21 mouse cellular contexts compared by ENCODE assay signal in the genomic region with DNA sequence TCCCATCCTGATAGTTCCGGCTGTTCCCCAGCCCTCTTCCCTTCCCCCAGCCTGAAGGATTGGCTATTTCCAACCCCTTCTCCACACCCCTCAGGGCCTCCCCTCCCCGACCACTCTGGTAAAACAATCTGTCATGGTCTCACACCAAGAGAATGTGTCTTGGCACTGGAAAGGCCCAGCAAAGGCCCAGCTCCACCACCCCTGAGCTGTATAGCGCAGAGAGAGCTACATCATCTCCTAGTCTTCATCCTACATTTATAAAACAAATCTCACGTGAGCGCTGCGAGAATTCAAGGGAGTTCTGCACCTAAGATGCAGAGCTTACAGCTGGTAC. TPM values are rescaled to one million over a fixed set of nuclear protein-coding genes. Genes with fewer than 3 reads are reported as not detected.
DNase-seq lines count a peak whose midpoint lies in the region; ATAC-seq and TF ChIP-seq lines count a peak whose summit lies in the region.
"Had no signal": no experiment of that assay in that cellular context is flagged by ENCODE, and none has a peak within 500 bp of the region (broad histone marks: within the 10 kb centered on the region; RNA-seq: fewer than 3 reads in every experiment).

No protein-coding gene starts in this region.

- no peaks in the 10 kb centered on the region for H3K9me3 ChIP-seq in embryonic facial prominence, embryonic 11.5 days (replicated peaks; ENCODE audit: control insufficient read depth, low read length)
- H3K9me3 ChIP-seq in embryonic facial prominence, embryonic 10.5 days: no peaks in the 10 kb centered on the region
- H3K9me3 ChIP-seq in kidney, embryonic 15.5 days (replicated peaks): no peaks in the 10 kb centered on the region
- H3K9me3 ChIP-seq in CH12.LX (replicated peaks; ENCODE audit: low read length): no peaks in the 10 kb centered on the region
- no peaks in the 10 kb centered on the region for H3K9me3 ChIP-seq in intestine, embryonic 16.5 days (ENCODE audit: control insufficient read depth, low read length)
- H3K9me3 ChIP-seq: embryonic facial prominence, embryonic 12.5 days; forebrain, embryonic 13.5 days; heart, embryonic 12.5 days; hindbrain, embryonic 13.5 days; intestine, embryonic 15.5 days; midbrain, embryonic 12.5 days had no signal

- no peak for TF ChIP-seq POLR2A in CH12.LX (IDR thresholded peaks at IDR 0.05; ENCODE audit: low read depth, low read length)

- H3K79me2 ChIP-seq in CH12.LX (replicated peaks; ENCODE audit: control insufficient read depth, extremely low read depth, insufficient read depth, poor library complexity, severe bottlenecking) (no peaks in the 10 kb centered on the region), macrophage (ENCODE audit: inconsistent target) (peaks cover 52% of the 10 kb centered on the region)

- 0 out of 2 replicates have a peak, but pooled peaks have one; percentile 54 for ATAC-seq in embryonic facial prominence, embryonic 11.5 days (replicated peaks; ENCODE audit: insufficient number of reproducible peaks, low FRiP score, low TSS enrichment, low read depth)
- ATAC-seq in kidney, embryonic 15.5 days (replicated peaks; ENCODE audit: low FRiP score): 0 out of 2 replicates have a peak, but pooled peaks have one; percentile 6
- ATAC-seq in intestine, embryonic 16.5 days: no peak
- ATAC-seq: forebrain, embryonic 13.5 days; intestine, embryonic 15.5 days had no signal

- DNase-seq in embryonic facial prominence, embryonic 11.5 days (ENCODE audit: low spot score): no peak
- no peak for DNase-seq in embryonic facial prominence, embryonic 10.5 days (ENCODE audit: low spot score)
- DNase-seq in kidney, adult 11 months: no peak
- no peak for DNase-seq in CH12.LX (ENCODE audit: extremely low read depth)
- DNase-seq in frontal cortex, adult 2 months (ENCODE audit: extremely low spot score in 1 of 2, low spot score in 1 of 2): no peak
- DNase-seq: adrenal gland, postnatal 25 days; cerebellum, adult 11 months; cerebellum, postnatal 10 days; heart, postnatal 10 days; layer of hippocampus, adult 9-11 months; liver, postnatal 0 days; lung, postnatal 10 days had no signal

- in situ Hi-C loops in CH12.LX (cut with MboI; ENCODE audit: low pct_ligation_motif_present, low pct_unique_long_range_greater_than_20kb, low sequenced_read_pairs): no loop called here

- peaks cover 6% of the 10 kb centered on the region; the same call in 1 of the 2 replicates for H3K4me1 ChIP-seq in embryonic facial prominence, embryonic 11.5 days (ENCODE audit: control insufficient read depth, insufficient read depth, low read length)
- peaks cover 73% of the 10 kb centered on the region for H3K4me1 ChIP-seq in embryonic facial prominence, embryonic 10.5 days
- H3K4me1 ChIP-seq in kidney, embryonic 15.5 days: peaks cover 90% of the 10 kb centered on the region
- peaks cover 43 to 91% of the 10 kb centered on the region in 2 experiments for H3K4me1 ChIP-seq in CH12.LX (ENCODE audit: control insufficient read depth in 1 of 2, insufficient read depth in 2 of 2)
- H3K4me1 ChIP-seq in intestine, embryonic 16.5 days (ENCODE audit: control insufficient read depth, insufficient read depth, low read length): peaks cover 61% of the 10 kb centered on the region

- TF ChIP-seq EP300 in CH12.LX (IDR thresholded peaks at IDR 0.05; ENCODE audit: low read length): no peak

- H3K9ac ChIP-seq in embryonic facial prominence, embryonic 11.5 days (replicated peaks; ENCODE audit: low read length): no peak overlapping the region
- no peak overlapping the region for H3K9ac ChIP-seq in kidney, embryonic 15.5 days
- H3K9ac ChIP-seq in CH12.LX (ENCODE audit: insufficient read depth, low read depth): no peak overlapping the region
- H3K9ac ChIP-seq in intestine, embryonic 16.5 days (ENCODE audit: low read depth, low read length): no peak overlapping the region
- H3K9ac ChIP-seq: embryonic facial prominence, embryonic 12.5 days; forebrain, embryonic 13.5 days; heart, embryonic 12.5 days; hindbrain, embryonic 13.5 days; intestine, embryonic 15.5 days; liver, postnatal 0 days; midbrain, embryonic 12.5 days had no signal

- H3K4me2 ChIP-seq in embryonic facial prominence, embryonic 11.5 days (ENCODE audit: low read depth, low read length): no peak overlapping the region
- H3K4me2 ChIP-seq in kidney, embryonic 15.5 days: no peak overlapping the region
- no peak overlapping the region for H3K4me2 ChIP-seq in CH12.LX (ENCODE audit: insufficient read depth, low read depth, poor library complexity, severe bottlenecking)
- H3K4me2 ChIP-seq in intestine, embryonic 16.5 days (ENCODE audit: low read depth, low read length): no peak overlapping the region
- H3K4me2 ChIP-seq: embryonic facial prominence, embryonic 12.5 days; forebrain, embryonic 13.5 days; heart, embryonic 12.5 days; hindbrain, embryonic 13.5 days; intestine, embryonic 15.5 days; midbrain, embryonic 12.5 days had no signal

- no peak overlapping the region for H3K4me3 ChIP-seq in embryonic facial prominence, embryonic 11.5 days (ENCODE audit: low read depth, low read length)
- no peak overlapping the region for H3K4me3 ChIP-seq in embryonic facial prominence, embryonic 10.5 days
- no peak overlapping the region for H3K4me3 ChIP-seq in kidney, embryonic 15.5 days (replicated peaks)
- H3K4me3 ChIP-seq in CH12.LX (replicated peaks in 1 of 3; ENCODE audit: low read depth in 2 of 3, low read length in 2 of 3, poor library complexity in 1 of 3) (peak overlapping the region in 1 of 3 experiments; percentile 5), macrophage (ENCODE audit: inconsistent target) (no peak overlapping the region)
- no peak overlapping the region for H3K4me3 ChIP-seq in intestine, embryonic 16.5 days (ENCODE audit: low read length)
- H3K4me3 ChIP-seq: embryonic facial prominence, embryonic 12.5 days; forebrain, embryonic 13.5 days; heart, embryonic 12.5 days; hindbrain, embryonic 13.5 days; intestine, embryonic 15.5 days; midbrain, embryonic 12.5 days had no signal

- H3K36me3 ChIP-seq in embryonic facial prominence, embryonic 11.5 days (replicated peaks; ENCODE audit: control insufficient read depth, insufficient read depth, low read depth, low read length): no peaks in the 10 kb centered on the region
- H3K36me3 ChIP-seq in embryonic facial prominence, embryonic 10.5 days (replicated peaks): no peaks in the 10 kb centered on the region; the same call in 1 of the 2 replicates
- H3K36me3 ChIP-seq in kidney, embryonic 15.5 days: no peaks in the 10 kb centered on the region
- H3K36me3 ChIP-seq in CH12.LX (replicated peaks in 1 of 2; ENCODE audit: control insufficient read depth in 1 of 2, insufficient read depth in 1 of 2, low read length in 1 of 2): peaks cover 0 to 11% of the 10 kb centered on the region in 2 experiments
- H3K36me3 ChIP-seq in macrophage (ENCODE audit: inconsistent target): no peaks in the 10 kb centered on the region
- no peaks in the 10 kb centered on the region for H3K36me3 ChIP-seq in intestine, embryonic 16.5 days (ENCODE audit: control insufficient read depth, insufficient read depth, low read length)
- H3K36me3 ChIP-seq: embryonic facial prominence, embryonic 12.5 days; heart, embryonic 12.5 days; hindbrain, embryonic 13.5 days; intestine, embryonic 15.5 days; midbrain, embryonic 12.5 days had no signal

- dilution Hi-C loops in CH12.LX (cut with MboI; ENCODE audit: extremely low pct_ligation_motif_present, extremely low pct_unique_long_range_greater_than_20kb, low sequenced_read_pairs): no loop called here

- H3K27me3 ChIP-seq in embryonic facial prominence, embryonic 11.5 days (ENCODE audit: control insufficient read depth, insufficient read depth, low read length): no peaks in the 10 kb centered on the region
- H3K27me3 ChIP-seq in embryonic facial prominence, embryonic 10.5 days (replicated peaks; ENCODE audit: low read depth, poor library complexity, severe bottlenecking): no peaks in the 10 kb centered on the region
- H3K27me3 ChIP-seq in kidney, embryonic 15.5 days: no peaks in the 10 kb centered on the region
- H3K27me3 ChIP-seq in CH12.LX (replicated peaks): no peaks in the 10 kb centered on the region
- H3K27me3 ChIP-seq in intestine, embryonic 16.5 days (replicated peaks; ENCODE audit: control insufficient read depth, insufficient read depth, low read length): no peaks in the 10 kb centered on the region
- H3K27me3 ChIP-seq: embryonic facial prominence, embryonic 12.5 days; forebrain, embryonic 13.5 days; heart, embryonic 12.5 days; hindbrain, embryonic 13.5 days; intestine, embryonic 15.5 days had no signal

- TF ChIP-seq CTCF in CH12.LX (conservative IDR thresholded peaks at IDR 0.05 in 1 of 2, IDR thresholded peaks at IDR 0.05 in 1 of 2; ENCODE audit: low read depth in 2 of 2, low read length in 2 of 2): no peak

- no peak overlapping the region for H3K27ac ChIP-seq in embryonic facial prominence, embryonic 11.5 days (replicated peaks; ENCODE audit: low read depth, low read length)
- no peak overlapping the region for H3K27ac ChIP-seq in embryonic facial prominence, embryonic 10.5 days (replicated peaks)
- no peak overlapping the region for H3K27ac ChIP-seq in kidney, embryonic 15.5 days
- peak overlapping the region; percentile 32; the same call in 1 of the 2 replicates for H3K27ac ChIP-seq in CH12.LX (ENCODE audit: insufficient read depth, low read depth)
- H3K27ac ChIP-seq in macrophage: peak overlapping the region; percentile 82
- no peak overlapping the region for H3K27ac ChIP-seq in intestine, embryonic 16.5 days (ENCODE audit: low read length)
- H3K27ac ChIP-seq: embryonic facial prominence, embryonic 12.5 days; forebrain, embryonic 13.5 days; hindbrain, embryonic 13.5 days; intestine, embryonic 15.5 days; midbrain, embryonic 12.5 days had no signal

- WGBS in embryonic facial prominence, embryonic 11.5 days: 85% methylated on average over 6 of the region's 6 CpGs
- 79% methylated on average over 6 of the region's 6 CpGs for WGBS in embryonic facial prominence, embryonic 10.5 days
- 72% methylated on average over 6 of the region's 6 CpGs for WGBS in kidney, embryonic 15.5 days
- WGBS in macrophage (ENCODE audit: missing documents): 93% methylated on average over 6 of the region's 6 CpGs
- WGBS in intestine, embryonic 16.5 days: 71% methylated on average over 6 of the region's 6 CpGs

- no peak for TF ChIP-seq RAD21 in CH12.LX (IDR thresholded peaks at IDR 0.05; ENCODE audit: low read depth, low read length)

RNA-seq across cellular contexts. Expression of a gene that starts 21.9 kb away (rescaled TPM):
- polyA plus RNA-seq in embryonic facial prominence, embryonic 11.5 days (2014; fragmentation: Nextera tagmentation; extraction: Ambion mirVana): 7.4 and 9.1 TPM in 2 replicates
- 2.6 and 2.9 TPM in 2 replicates for polyA plus RNA-seq in embryonic facial prominence, embryonic 10.5 days (2016; fragmentation: Nextera tagmentation; extraction: Ambion mirVana)
- polyA plus RNA-seq in kidney, embryonic 15.5 days (2015; fragmentation: Nextera tagmentation; extraction: Ambion mirVana): 5.5 and 6.4 TPM in 2 replicates
- 2.4 and 3.2 TPM in 2 replicates for total RNA-seq in CH12.LX (2012; rRNA removed)
- 1.2 and 1.3 TPM in 2 replicates for total RNA-seq in CH12.LX (2014; rRNA removed)
- 4.6 and 4.9 TPM in 2 replicates for polyA plus RNA-seq in CH12.LX (2012; ENCODE audit: insufficient read length, low read depth)
- total RNA-seq in macrophage (2018; cell fraction: chromatin; rRNA removed): 10 to 100 TPM; 10.9 to 28.2 (median 21.6) TPM
- total RNA-seq in macrophage (2018; cell fraction: cytosol; rRNA removed): 10 to 100 TPM in 14 of 26 experiments, 1 to 10 TPM in 12; 6.1 to 17.3 (median 11.1) TPM
- 10 to 100 TPM in 25 of 26 experiments, 1 to 10 TPM in 1; 9.3 to 36.6 (median 16.3) TPM for total RNA-seq in macrophage (2018; cell fraction: nucleus; rRNA removed)
- 7.9 to 13.4 TPM (median 8.0 TPM) in 3 replicates for polyA plus RNA-seq in macrophage (2018)
- polyA plus RNA-seq in intestine, embryonic 16.5 days (2015; fragmentation: Nextera tagmentation; extraction: Ambion mirVana): 3.0 and 3.6 TPM in 2 replicates
- polyA plus RNA-seq in frontal cortex, adult 2 months (2012; rRNA removed): 13.2 and 15.0 TPM in 2 replicates

Comparison
In these comparisons a context has a peak if more than half of its experiments do, and no peak if none do; other contexts are left out.
1. H3K27ac ChIP-seq: peak in CH12.LX (single experiment) and macrophage (single experiment); none in embryonic facial prominence, embryonic 11.5 days (single experiment), embryonic facial prominence, embryonic 10.5 days (single experiment), kidney, embryonic 15.5 days (single experiment) and intestine, embryonic 16.5 days (single experiment).